Mouse (Mus musculus) thymus, adult 2 months (tissue): Measurements from ENCODE around the gene Syt14. TPM values are rescaled to one million over a fixed set of nuclear protein-coding genes. Genes with fewer than 3 reads are reported as not detected.

Experiments
- DNase-seq: peaks from one replicate; pipeline ENCODE4 v3.0.0; 2021
- H3K27ac ChIP-seq: fragments of 200-500 bp; 2 replicates; pipeline ENCODE4 v1.5.1; 2012; ENCODE audit warnings: low read length, control low read depth; ENCODE audit not compliant: control insufficient read depth, insufficient read depth
- H3K27me3 ChIP-seq: fragments of 200-500 bp; 2 replicates; pipeline ENCODE4 v1.6.1; 2012; ENCODE audit warnings: mild to moderate bottlenecking, low read length, moderate library complexity, mixed read lengths; ENCODE audit not compliant: control insufficient read depth, insufficient read depth
- H3K36me3 ChIP-seq: fragments of 200-500 bp; 2 replicates; pipeline ENCODE4 v1.6.1; 2012; ENCODE audit warnings: mild to moderate bottlenecking, low read length, moderate library complexity; ENCODE audit not compliant: control insufficient read depth, insufficient read depth
- H3K4me1 ChIP-seq: fragments of 200-500 bp; replicated peaks from 2 replicates; pipeline ENCODE4 v1.6.1; 2012; ENCODE audit warnings: low read length; ENCODE audit not compliant: control insufficient read depth, insufficient read depth
- H3K4me3 ChIP-seq: fragments of 200-500 bp; 2 replicates; pipeline ENCODE4 v1.5.1; 2012; ENCODE audit warnings: mild to moderate bottlenecking, low read length, control low read depth, moderate library complexity; ENCODE audit not compliant: control insufficient read depth, insufficient read depth
- CTCF ChIP-seq: fragments of 200-500 bp; IDR thresholded peaks from 2 replicates; pipeline ENCODE4 v1.5.1; 2012; ENCODE audit warnings: mild to moderate bottlenecking, control low read depth, low read length, moderate library complexity, borderline replicate concordance; ENCODE audit not compliant: control insufficient read depth, poor library complexity, insufficient read depth; ENCODE audit errors: extremely low read depth
- POLR2A ChIP-seq: fragments of 200-500 bp; IDR thresholded peaks from 2 replicates; pipeline ENCODE4 v1.6.1; 2012; ENCODE audit warnings: mild to moderate bottlenecking, low read length, control low read depth, moderate library complexity; ENCODE audit not compliant: control insufficient read depth, poor library complexity, insufficient read depth; ENCODE audit errors: extremely low read depth
- WGBS: fragments of 180-500 bp; shearing (Covaris S2); methylation state at CpG from one replicate; pipeline ENCODE4 v1.1.7; 2018; 5-methylcytosine and 5-hydroxymethylcytosine counted together
- polyA plus RNA-seq: library from polyadenylated mRNA; depleted of rRNA; stranded (reverse); fragments of >200 nt; gene quantifications from 2 replicates; pipeline ENCODE4 v1.2.3, GENCODE M21; 2012

Gene Syt14
- polyA plus RNA-seq, 1 experiment, result 0.97 TPM

DNA sequence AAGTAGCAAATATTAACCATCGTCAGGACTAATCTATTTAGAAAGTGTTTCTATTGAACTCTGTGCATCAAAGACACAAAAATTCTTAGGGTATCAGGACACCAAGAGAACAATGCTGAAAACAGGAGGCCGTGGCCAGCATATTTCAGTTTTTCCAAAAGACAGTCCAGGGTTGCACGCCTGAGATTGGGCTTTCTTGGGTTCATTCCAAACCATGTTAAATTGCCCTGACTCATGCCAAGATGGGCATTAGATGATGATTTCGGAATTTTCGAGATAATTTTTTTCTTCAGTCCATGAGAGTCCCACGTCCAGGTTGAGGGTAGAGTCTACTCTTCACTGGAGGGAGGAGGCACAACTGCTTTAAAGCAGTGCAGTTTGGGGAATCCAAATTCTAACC is 178.6 kb downstream of the Syt14 start:
- Histone ChIP-seq H3K27ac (no peak overlapping the region), H3K4me3 (no peak overlapping the region), H3K4me1 (peaks cover 21% of the 10 kb centered on the region), H3K36me3 (no peaks in the 10 kb centered on the region), H3K27me3 (peaks cover 4% of the 10 kb centered on the region; the same call in 1 of the 2 replicates)
- WGBS, result 90% methylated on average over 6 of the region's 6 CpGs
- no peak for DNase-seq
- TF ChIP-seq POLR2A (no peak), CTCF (no peak)

DNA sequence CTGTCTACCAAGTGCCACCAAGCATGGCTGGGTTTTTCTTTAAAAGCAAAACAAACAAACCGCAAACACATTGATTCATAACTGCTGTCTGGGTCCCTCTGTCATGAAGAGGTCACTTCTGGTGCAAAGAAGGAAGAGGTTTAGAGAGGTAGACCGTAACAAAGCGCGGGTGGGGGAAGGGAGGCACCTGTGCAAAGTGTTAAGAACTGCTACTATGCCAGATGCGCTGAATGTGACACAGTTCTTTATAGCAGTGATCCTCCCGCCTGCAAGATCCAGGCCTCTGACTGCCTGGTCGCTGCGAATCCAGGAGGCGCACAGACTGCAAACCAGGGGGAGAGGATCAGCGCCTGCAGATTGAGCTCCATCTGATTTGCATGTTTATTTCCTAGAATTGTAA is 179.2 kb downstream of the Syt14 start:
- DNase-seq, result peak; percentile 57
- WGBS, result 29% methylated on average over 10 of the region's 10 CpGs

DNA sequence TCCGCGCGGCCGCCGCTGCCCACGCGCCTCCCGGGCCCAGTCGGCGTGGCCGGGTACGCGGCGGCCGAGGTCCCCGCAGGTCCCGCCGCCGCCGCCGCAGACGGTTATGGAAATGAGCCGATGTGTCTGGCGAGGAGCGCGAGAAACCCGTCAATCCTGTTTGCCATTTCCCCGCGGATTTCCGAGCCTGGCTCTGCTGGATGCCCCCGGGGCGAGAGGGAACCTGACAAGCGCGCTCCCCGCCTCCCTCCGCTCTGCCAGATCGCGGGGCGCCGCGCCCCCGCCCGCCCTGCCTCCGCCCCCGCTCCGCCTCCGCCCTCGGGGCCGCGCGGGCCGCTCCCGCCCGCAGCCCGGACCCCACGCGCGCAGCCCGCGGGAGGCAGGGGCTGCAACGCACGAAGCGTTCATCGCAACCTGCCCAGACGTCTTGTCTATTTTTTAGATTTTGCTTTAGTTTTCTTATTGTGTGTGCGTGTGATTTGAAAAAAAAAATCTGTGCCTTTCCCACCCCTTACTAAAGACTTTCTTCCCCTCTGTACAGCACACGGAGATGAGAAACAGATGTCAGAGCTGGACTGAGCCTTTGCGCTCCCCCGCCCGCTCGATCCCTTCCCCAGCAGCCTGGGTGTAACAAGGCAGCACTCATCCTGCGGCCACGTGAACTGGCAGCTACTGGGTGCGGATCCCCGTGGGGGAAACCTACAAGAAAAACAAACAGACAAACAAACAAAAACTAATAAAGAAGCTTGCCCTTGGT is 179.9 kb downstream of the Syt14 start, which contains the start of gene Sertad4:
Gene Sertad4, minus strand, starts transcription at position 283 of the 757 bp plus-strand sequence.
- WGBS, result 1% methylated on average over 71 of the region's 75 CpGs
- Histone ChIP-seq H3K27ac (no peak within 1 kb of the TSS), H3K4me3 (peak within 1 kb of the TSS; percentile 34), H3K36me3 (no peaks in the 10 kb centered on the region), H3K4me1 (peaks cover 21% of the 10 kb centered on the region), H3K27me3 (peaks cover 7% of the 10 kb centered on the region; the same call in 1 of the 2 replicates)
- DNase-seq, result no peak
- TF ChIP-seq CTCF (no peak), POLR2A (no peak)

More for the DNA sequence above, 179.2 kb downstream of the Syt14 start:
- H3K27me3 ChIP-seq, result peaks cover 7% of the 10 kb centered on the region; the same call in 1 of the 2 replicates
- H3K27ac ChIP-seq, result no peak overlapping the region
- TF ChIP-seq POLR2A (no peak), CTCF (no peak)
- no peaks in the 10 kb centered on the region for H3K36me3 ChIP-seq
- H3K4me3 ChIP-seq, result no peak overlapping the region
- H3K4me1 ChIP-seq, result peaks cover 21% of the 10 kb centered on the region

DNA sequence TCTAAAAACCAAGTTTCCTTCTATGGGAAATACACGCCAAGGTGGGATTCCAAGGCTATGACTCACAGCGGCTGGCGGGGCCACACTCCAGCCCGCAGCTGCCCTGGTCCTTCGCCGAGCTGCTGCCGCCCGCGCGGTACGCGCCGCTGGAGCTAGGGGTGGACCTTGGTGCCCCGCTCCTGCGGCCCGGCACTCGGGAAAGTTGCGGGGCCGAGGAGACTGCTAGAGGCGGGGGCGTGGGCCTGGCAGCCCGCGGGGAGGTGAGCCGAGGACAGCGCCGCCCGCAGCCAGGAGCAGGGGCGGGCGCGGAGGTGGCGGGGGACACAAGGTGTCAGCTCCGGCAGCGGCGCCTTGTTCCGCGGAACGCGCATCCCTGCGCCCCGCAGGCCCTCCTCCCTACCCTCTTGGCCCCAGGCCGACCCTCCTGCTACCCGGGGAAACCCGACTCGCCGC is 180.7 kb downstream of the Syt14 start:
- peak overlapping the region; percentile 29 for H3K4me3 ChIP-seq
- no peak for DNase-seq

DNA sequence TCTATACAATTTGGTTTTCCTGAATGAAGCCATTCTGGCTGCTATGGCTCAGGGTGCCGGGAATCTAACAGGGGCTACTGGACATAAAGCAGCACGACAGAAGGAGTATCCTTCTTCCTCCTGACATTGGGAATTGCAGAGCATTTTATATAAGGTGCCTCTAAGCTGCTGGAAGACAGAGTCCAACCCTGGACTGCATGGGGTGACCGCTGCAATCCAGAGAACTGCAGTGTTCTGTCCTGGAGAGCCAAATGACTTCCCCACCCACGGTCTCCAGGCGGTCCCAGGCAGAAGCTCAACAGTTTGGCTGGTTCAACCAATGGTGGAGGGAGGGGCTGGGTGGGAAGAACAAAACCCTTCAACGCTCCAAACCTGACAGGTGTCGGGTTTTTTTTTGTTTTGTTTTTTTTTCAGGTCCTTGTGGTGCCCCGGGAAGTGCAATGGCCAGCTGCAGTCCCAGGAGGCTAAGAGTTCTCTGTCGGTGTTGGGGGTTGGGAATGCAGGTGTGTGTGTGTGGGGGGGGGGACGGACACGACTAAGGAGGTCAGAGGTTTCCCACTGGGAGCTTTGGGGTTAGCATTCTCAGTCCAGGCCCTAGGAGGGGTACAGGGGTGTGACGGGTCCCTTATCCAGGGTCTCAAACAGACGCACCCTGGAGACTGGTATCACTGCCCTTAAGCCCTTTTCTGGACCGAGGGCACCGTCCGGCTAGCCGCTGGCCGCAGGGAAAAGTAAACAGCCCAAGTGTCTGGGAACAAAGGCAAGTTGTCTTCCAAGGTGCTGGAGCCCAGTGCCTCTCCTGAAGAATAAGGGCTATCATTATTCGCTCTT is 181.4 kb downstream of the Syt14 start:
- 12% methylated on average over 19 of the region's 19 CpGs for WGBS
- no peak overlapping the region for H3K27ac ChIP-seq
- H3K27me3 ChIP-seq, result peaks cover 7% of the 10 kb centered on the region; the same call in 1 of the 2 replicates
- H3K36me3 ChIP-seq, result no peaks in the 10 kb centered on the region
- peaks cover 21% of the 10 kb centered on the region for H3K4me1 ChIP-seq
- no peak for TF ChIP-seq POLR2A
- no peak for TF ChIP-seq CTCF
- H3K4me3 ChIP-seq, result peak overlapping the region; percentile 29; the same call in 1 of the 2 replicates
- no peak for DNase-seq

More for the DNA sequence above, 180.7 kb downstream of the Syt14 start:
- TF ChIP-seq POLR2A (no peak), CTCF (no peak)
- WGBS, result 2% methylated on average over 45 of the region's 45 CpGs
- H3K4me1 ChIP-seq, result peaks cover 21% of the 10 kb centered on the region
- H3K27me3 ChIP-seq, result peaks cover 7% of the 10 kb centered on the region; the same call in 1 of the 2 replicates
- no peak overlapping the region for H3K27ac ChIP-seq
- H3K36me3 ChIP-seq, result no peaks in the 10 kb centered on the region

DNA sequence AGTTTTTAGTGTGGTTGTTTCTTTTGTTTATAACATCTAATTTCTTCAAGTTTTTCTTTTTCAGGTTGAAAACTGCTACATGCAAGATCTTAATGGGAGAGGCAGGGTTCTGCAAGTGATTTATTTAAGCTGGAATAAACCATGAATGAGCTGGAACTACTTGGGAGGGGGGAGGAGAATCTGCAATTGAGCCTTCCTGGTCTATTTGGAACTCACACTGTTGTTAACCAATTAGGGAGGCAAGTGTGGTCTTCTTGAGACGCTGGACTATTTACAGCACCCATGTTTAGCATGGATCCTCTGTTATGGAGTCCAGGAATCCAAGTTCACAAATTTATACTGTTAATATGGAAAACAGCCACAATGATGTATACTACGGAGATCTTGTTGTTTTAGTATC is 182.1 kb downstream of the Syt14 start:
- no peak for DNase-seq
- TF ChIP-seq POLR2A (no peak), CTCF (no peak)
- 57% methylated on average over 2 of the region's 2 CpGs for WGBS
- no peak overlapping the region for H3K27ac ChIP-seq
- H3K36me3 ChIP-seq, result no peaks in the 10 kb centered on the region
- peaks cover 21% of the 10 kb centered on the region for H3K4me1 ChIP-seq
- peaks cover 7% of the 10 kb centered on the region; the same call in 1 of the 2 replicates for H3K27me3 ChIP-seq
- no peak overlapping the region for H3K4me3 ChIP-seq
